Mouse (Mus musculus) hindbrain, embryonic 14.5 days (tissue): ENCODE data around the gene Chic2. TPM values are rescaled to one million over a fixed set of nuclear protein-coding genes. Genes with fewer than 3 reads are reported as not detected.

Source experiments
- ATAC-seq: fragments of 200-750 bp; cut with Nextera tagmentation; 2 replicates; pipeline ENCODE4 v1.8.0; 2017; ENCODE audit warnings: moderate number of reproducible peaks, mild to moderate bottlenecking, moderate TSS enrichment, moderate library complexity; ENCODE audit not compliant: low FRiP score
- DNase-seq: peaks from one replicate; pipeline ENCODE4 v3.0.0-alpha.2; 2015; ENCODE audit warnings: low spot score
- H3K27ac ChIP-seq: fragments of 300-500 bp; sonication (generic); 2 replicates; pipeline ENCODE4 v1.5.1; 2014; ENCODE audit warnings: mild to moderate bottlenecking, moderate library complexity
- H3K27me3 ChIP-seq: fragments of 300-500 bp; sonication (generic); 2 replicates; pipeline ENCODE4 v1.6.1; 2014; ENCODE audit warnings: mild to moderate bottlenecking, low read length, mixed read lengths; ENCODE audit not compliant: control insufficient read depth, insufficient read depth
- H3K36me3 ChIP-seq: fragments of 300-500 bp; sonication (generic); replicated peaks from 2 replicates; pipeline ENCODE4 v1.6.1; 2014; ENCODE audit not compliant: control insufficient read depth, insufficient read depth
- H3K4me1 ChIP-seq: fragments of 300-500 bp; sonication (generic); replicated peaks from 2 replicates; pipeline ENCODE4 v1.6.1; 2014; ENCODE audit warnings: antibody characterized with exemption, low read length, mixed read lengths; ENCODE audit not compliant: control insufficient read depth, insufficient read depth
- H3K4me2 ChIP-seq: fragments of 300-500 bp; sonication (generic); replicated peaks from 2 replicates; pipeline ENCODE4 v1.6.1; 2014; ENCODE audit warnings: mild to moderate bottlenecking, moderate library complexity
- H3K4me3 ChIP-seq: fragments of 300-500 bp; sonication (generic); replicated peaks from 2 replicates; pipeline ENCODE4 v1.5.1; 2014; ENCODE audit warnings: mild to moderate bottlenecking, low read length
- H3K9ac ChIP-seq: fragments of 300-500 bp; sonication (generic); 2 replicates; pipeline ENCODE4 v1.6.1; 2014
- H3K9me3 ChIP-seq: fragments of 300-500 bp; sonication (generic); 2 replicates; pipeline ENCODE4 v1.6.1; 2016; ENCODE audit warnings: low read length; ENCODE audit not compliant: control insufficient read depth
- WGBS: fragments of 180-500 bp; shearing (Covaris S2); extraction: QIAGEN DNeasy Blood & Tissue Kit; methylation state at CpG from one replicate; pipeline ENCODE4 v1.1.7; 2014; 5-methylcytosine and 5-hydroxymethylcytosine counted together
- polyA plus RNA-seq: library from polyadenylated mRNA; unstranded; fragments of >200 nt; fragmentation: Nextera tagmentation; extraction: Ambion mirVana; gene quantifications from 2 replicates; pipeline ENCODE4 v1.2.1, GENCODE M21; 2014

The Chic2 gene
- 47.2 and 47.4 TPM in 2 replicates for polyA plus RNA-seq

- DNase-seq, result peak; percentile 74
- ATAC-seq, result peak; percentile 94
- peak within 1 kb of the TSS; percentile 93 for H3K4me2 ChIP-seq
- H3K9me3 ChIP-seq, result no peaks in the 10 kb centered on the region
- H3K27me3 ChIP-seq, result 0 out of 2 replicates have a peak, but pooled peaks cover 5% of the 10 kb centered on the region
- peaks cover 20% of the 10 kb centered on the region for H3K4me1 ChIP-seq
- H3K36me3 ChIP-seq, result no peaks in the 10 kb centered on the region
- peak within 1 kb of the TSS; percentile 99 for H3K9ac ChIP-seq
- peak within 1 kb of the TSS; percentile 90 for H3K27ac ChIP-seq
- WGBS, result under 1% methylated on average over 50 of the region's 90 CpGs
- H3K4me3 ChIP-seq, result peak within 1 kb of the TSS; percentile 99
Measured at GRCm38 (mm10) chr5:75044310-75044904, at the start of gene Chic2. Chic2 (minus strand) TSS chr5:75044774.

GRCm38 (mm10) chr5:75085906-75086305, 41.3 kb upstream of the Chic2 start:
- peaks cover 84% of the 10 kb centered on the region for H3K27me3 ChIP-seq
- no peak for DNase-seq

GRCm38 (mm10) chr5:75085521-75085875, 40.9 kb upstream of the Chic2 start:
- ATAC-seq (no peak), DNase-seq (no peak)
- Histone ChIP-seq H3K27ac (no peak overlapping the region), H3K4me3 (no peak overlapping the region), H3K9ac (no peak overlapping the region), H3K36me3 (no peaks in the 10 kb centered on the region), H3K4me2 (no peak overlapping the region), H3K27me3 (peaks cover 88% of the 10 kb centered on the region), H3K4me1 (peaks cover 4% of the 10 kb centered on the region; the same call in 1 of the 2 replicates), H3K9me3 (no peaks in the 10 kb centered on the region)
- WGBS, result 4% methylated on average over 17 of the region's 17 CpGs

More at GRCm38 (mm10) chr5:75085906-75086305, 41.3 kb upstream of the Chic2 start:
- no peak for ATAC-seq
- WGBS, result 28% methylated on average over 4 of the region's 4 CpGs
- Histone ChIP-seq H3K27ac (no peak overlapping the region), H3K4me2 (no peak overlapping the region), H3K9ac (no peak overlapping the region), H3K36me3 (no peaks in the 10 kb centered on the region), H3K9me3 (no peaks in the 10 kb centered on the region), H3K4me3 (no peak overlapping the region), H3K4me1 (peaks cover 4% of the 10 kb centered on the region; the same call in 1 of the 2 replicates)

- Histone ChIP-seq H3K4me2 (0 out of 2 replicates have a peak overlapping the region, but pooled peaks have one; percentile 21), H3K4me3 (no peak overlapping the region), H3K27ac (no peak overlapping the region), H3K27me3 (peaks cover 93% of the 10 kb centered on the region), H3K36me3 (no peaks in the 10 kb centered on the region), H3K4me1 (peaks cover 4% of the 10 kb centered on the region; the same call in 1 of the 2 replicates), H3K9me3 (no peaks in the 10 kb centered on the region), H3K9ac (no peak overlapping the region)
- under 1% methylated on average over 25 of the region's 25 CpGs for WGBS
- ATAC-seq, result no peak
- no peak for DNase-seq
Measured at GRCm38 (mm10) chr5:75084871-75085520, 40.4 kb upstream of the Chic2 start.

GRCm38 (mm10) chr5:75084393-75084870, 39.9 kb upstream of the Chic2 start:
- WGBS, result under 1% methylated on average over 8 of the region's 8 CpGs
- no peak for DNase-seq
- Histone ChIP-seq H3K4me3 (no peak overlapping the region), H3K9me3 (no peaks in the 10 kb centered on the region), H3K4me2 (no peak overlapping the region), H3K27me3 (peaks cover 95% of the 10 kb centered on the region), H3K27ac (no peak overlapping the region), H3K9ac (no peak overlapping the region), H3K36me3 (no peaks in the 10 kb centered on the region), H3K4me1 (peaks cover 4% of the 10 kb centered on the region; the same call in 1 of the 2 replicates)
- no peak for ATAC-seq

GRCm38 (mm10) chr5:75083591-75084392, 39.2 kb upstream of the Chic2 start:
- H3K27ac ChIP-seq, result no peak overlapping the region
- no peak overlapping the region for H3K9ac ChIP-seq
- H3K36me3 ChIP-seq, result no peaks in the 10 kb centered on the region
- peaks cover 4% of the 10 kb centered on the region; the same call in 1 of the 2 replicates for H3K4me1 ChIP-seq
- peaks cover 98% of the 10 kb centered on the region for H3K27me3 ChIP-seq
- no peak overlapping the region for H3K4me3 ChIP-seq
- no peaks in the 10 kb centered on the region for H3K9me3 ChIP-seq
- no peak overlapping the region for H3K4me2 ChIP-seq
- DNase-seq (no peak), ATAC-seq (no peak)
- 1% methylated on average over 27 of the region's 27 CpGs for WGBS

GRCm38 (mm10) chr5:75083061-75083460, 38.5 kb upstream of the Chic2 start:
- Histone ChIP-seq H3K27ac (no peak overlapping the region), H3K9me3 (no peaks in the 10 kb centered on the region), H3K36me3 (no peaks in the 10 kb centered on the region), H3K9ac (no peak overlapping the region), H3K27me3 (peaks cover 99% of the 10 kb centered on the region), H3K4me1 (peaks cover 4% of the 10 kb centered on the region; the same call in 1 of the 2 replicates), H3K4me2 (no peak overlapping the region), H3K4me3 (no peak overlapping the region)
- DNase-seq, result no peak
- 0% methylated on average over 13 of the region's 14 CpGs for WGBS
- ATAC-seq, result no peak

- ATAC-seq, result no peak
- DNase-seq, result no peak
- 2% methylated on average over 6 of the region's 6 CpGs for WGBS
- Histone ChIP-seq H3K27ac (no peak overlapping the region), H3K4me1 (peaks cover 4% of the 10 kb centered on the region; the same call in 1 of the 2 replicates), H3K9ac (no peak overlapping the region), H3K36me3 (no peaks in the 10 kb centered on the region), H3K9me3 (no peaks in the 10 kb centered on the region), H3K27me3 (peaks cover 99% of the 10 kb centered on the region), H3K4me3 (no peak overlapping the region), H3K4me2 (no peak overlapping the region)
Measured at GRCm38 (mm10) chr5:75082439-75082838, 37.9 kb upstream of the Chic2 start.

GRCm38 (mm10) chr5:75079564-75079963, 35.0 kb upstream of the Chic2 start:
- Histone ChIP-seq H3K4me1 (peaks cover 8% of the 10 kb centered on the region), H3K27me3 (peaks cover 99% of the 10 kb centered on the region), H3K36me3 (no peaks in the 10 kb centered on the region), H3K4me3 (no peak overlapping the region), H3K27ac (no peak overlapping the region), H3K9ac (no peak overlapping the region), H3K9me3 (no peaks in the 10 kb centered on the region), H3K4me2 (no peak overlapping the region)
- ATAC-seq (no peak), DNase-seq (no peak)
- WGBS, result 4% methylated on average over 7 of the region's 7 CpGs
